Mouse (Mus musculus) spleen, postnatal 14 days (tissue): ENCODE measurements at regions not wholly inside any gene's neighbourhood (a gene's known extent, or its start where the extent isn't known, plus 50 kb on each side); places are given as distances from the start of the nearest gene placed in this dataset.
"Not testable (repeated sequence)": the region's sequence is repeated elsewhere in the genome, so short reads cannot be mapped to it uniquely, and the experiment has no call there.

ENCODE experiments used
- DNase-seq, 2 experiments: peaks; one replicate each; pipeline ENCODE4 v3.0.0; 2021 to 2022; ENCODE audit warnings: low spot score in 2 of 2

GRCm38 (mm10) chr6:24384193-24384888 lies 130.5 kb downstream of the Iqub start:
- no peak for DNase-seq

GRCm38 (mm10) chr6:24379859-24380258 lies 135.0 kb downstream of the Iqub start:
- no peak for DNase-seq

- no peak for DNase-seq
These were observed 138.1 kb downstream of the Iqub start for GRCm38 (mm10) chr6:24376728-24377127.

- DNase-seq = no peak
These were observed 141.7 kb downstream of the Iqub start for GRCm38 (mm10) chr6:24373161-24373560.

GRCm38 (mm10) chr6:24371680-24372079 lies 143.2 kb downstream of the Iqub start:
- DNase-seq = no peak

- DNase-seq = no peak
These were observed 164.0 kb downstream of the Iqub start for GRCm38 (mm10) chr6:24350882-24351281.

GRCm38 (mm10) chr6:24348481-24349062 lies 166.3 kb downstream of the Iqub start:
- DNase-seq = no peak

GRCm38 (mm10) chr6:24347745-24348480 lies 167.0 kb downstream of the Iqub start:
- peak in 1 of 2 experiments; percentile 2 for DNase-seq

GRCm38 (mm10) chr6:24342471-24342870 lies 172.4 kb downstream of the Iqub start:
- no peak for DNase-seq

GRCm38 (mm10) chr6:24342056-24342455 lies 172.8 kb downstream of the Iqub start:
- DNase-seq = no peak

- not testable (repeated sequence) for DNase-seq
These were observed 172.2 kb upstream of the Slc13a1 start for GRCm38 (mm10) chr6:24340107-24340506.

GRCm38 (mm10) chr6:24325215-24325614 lies 157.3 kb upstream of the Slc13a1 start:
- DNase-seq = no peak

- no peak for DNase-seq
These were observed 156.8 kb upstream of the Slc13a1 start for GRCm38 (mm10) chr6:24324718-24325117.

GRCm38 (mm10) chr6:24322371-24322770 lies 154.5 kb upstream of the Slc13a1 start:
- DNase-seq = no peak

GRCm38 (mm10) chr6:24318862-24319261 lies 151.0 kb upstream of the Slc13a1 start:
- no peak for DNase-seq

GRCm38 (mm10) chr6:24310675-24311074 lies 142.8 kb upstream of the Slc13a1 start:
- no peak for DNase-seq

GRCm38 (mm10) chr6:24309810-24310209 lies 141.9 kb upstream of the Slc13a1 start:
- no peak for DNase-seq

- no peak for DNase-seq
These were observed 133.8 kb upstream of the Slc13a1 start for GRCm38 (mm10) chr6:24301681-24302080.

- no peak for DNase-seq
These were observed 133.3 kb upstream of the Slc13a1 start for GRCm38 (mm10) chr6:24301146-24301545.

GRCm38 (mm10) chr6:24298562-24299212 lies 130.8 kb upstream of the Slc13a1 start:
- no peak for DNase-seq

GRCm38 (mm10) chr6:24288757-24289156 lies 120.9 kb upstream of the Slc13a1 start:
- DNase-seq = not testable (repeated sequence)

GRCm38 (mm10) chr6:24272821-24273220 lies 104.9 kb upstream of the Slc13a1 start:
- DNase-seq = no peak
